Mouse (Mus musculus) adrenal gland (tissue): ENCODE measurements around the gene Gm9913.

Source experiments
- intact Hi-C: fragments of 180-260 bp; cut with DNase I; formaldehyde crosslinking; loops from one replicate; pipeline ENCODE4 v1.15.1; 2025

Gene Gm9913

GRCm38 (mm10) chr2:125544986-125545385 is 40.1 kb downstream of the Gm9913 start:
- intact Hi-C loops = no loop called here

DNA sequence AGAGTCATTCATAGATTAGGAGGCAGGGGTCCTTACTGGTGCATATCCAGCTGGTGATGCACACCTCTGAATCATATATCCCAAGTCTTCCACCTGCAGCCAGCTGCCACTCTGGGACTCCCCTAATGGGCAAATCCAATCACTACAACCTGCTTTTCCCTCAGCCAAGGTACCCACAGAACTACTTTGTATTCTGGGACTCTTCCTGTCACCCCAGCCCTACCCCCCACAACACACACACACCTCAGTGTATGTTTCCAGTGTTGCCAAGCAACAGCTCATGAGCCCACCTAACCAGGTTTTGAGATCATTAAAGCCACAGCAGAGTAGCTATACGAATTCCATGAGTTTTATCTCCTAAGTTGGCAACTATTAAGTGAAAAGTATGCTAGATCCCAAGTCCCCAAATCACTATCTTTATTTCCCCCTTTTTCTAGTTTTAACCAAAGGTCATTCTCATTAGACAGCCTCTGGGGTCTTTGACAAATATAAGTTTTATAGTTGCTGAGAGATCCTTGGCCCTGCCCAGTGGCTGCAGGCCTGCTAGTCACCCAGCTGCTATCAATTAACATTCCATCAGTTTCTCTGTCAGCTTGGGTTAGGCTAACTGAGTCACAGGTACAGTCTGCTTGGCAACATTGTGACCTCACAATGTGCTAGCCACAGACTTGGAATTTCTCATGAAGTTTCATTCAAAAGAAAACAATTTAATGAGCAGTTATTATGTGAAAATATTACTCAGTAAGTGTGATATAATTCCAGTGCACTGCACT is 44.1 kb downstream of the Gm9913 start:
- intact Hi-C loops = no loop called here

- intact Hi-C loops = no loop called here
Measured at GRCm38 (mm10) chr2:125555830-125556229, 50.9 kb downstream of the Gm9913 start.
